Mouse (Mus musculus): ENCODE data around the gene Spcs3. TPM values are rescaled to one million over a fixed set of nuclear protein-coding genes. Genes with fewer than 3 reads are reported as not detected.

Spcs3 gene
- 62.5 and 71.8 TPM in 2 replicates for polyA plus RNA-seq (2015; fragmentation: Nextera tagmentation; extraction: Ambion mirVana)

- Histone ChIP-seq H3K4me3 (replicated peaks; ENCODE audit: low read length) (peak within 1 kb of the TSS; percentile 96), H3K9me3 (ENCODE audit: control insufficient read depth, low read length) (no peaks in the 10 kb centered on the region), H3K4me2 (ENCODE audit: low read length) (peak within 1 kb of the TSS; percentile 76), H3K9ac (replicated peaks; ENCODE audit: low read depth, low read length) (peak within 1 kb of the TSS; percentile 95), H3K4me1 (replicated peaks; ENCODE audit: control insufficient read depth, insufficient read depth, low read length) (peaks cover 19% of the 10 kb centered on the region), H3K36me3 (ENCODE audit: control insufficient read depth, insufficient read depth) (no peaks in the 10 kb centered on the region), H3K27me3 (replicated peaks; ENCODE audit: control insufficient read depth, insufficient read depth, low read length) (no peaks in the 10 kb centered on the region), H3K27ac (ENCODE audit: low read length) (peak within 1 kb of the TSS; percentile 85)
- WGBS, result under 1% methylated on average over 78 of the region's 89 CpGs
- ATAC-seq, result peak; percentile 95
Measured at GRCm38 (mm10) chr8:54529382-54530296, at the start of gene Spcs3, which contains the start of gene Asb5. Spcs3 (minus strand) TSS chr8:54529998. Asb5 (plus strand) TSS chr8:54529580.

- WGBS, result 76% methylated on average over 15 of the region's 15 CpGs
- Histone ChIP-seq H3K4me1 (replicated peaks; ENCODE audit: control insufficient read depth, insufficient read depth, low read length) (no peaks in the 10 kb centered on the region), H3K9me3 (ENCODE audit: control insufficient read depth, low read length) (no peaks in the 10 kb centered on the region), H3K4me3 (replicated peaks; ENCODE audit: low read length) (no peak overlapping the region), H3K9ac (replicated peaks; ENCODE audit: low read depth, low read length) (no peak overlapping the region), H3K27ac (ENCODE audit: low read length) (no peak overlapping the region), H3K27me3 (replicated peaks; ENCODE audit: control insufficient read depth, insufficient read depth, low read length) (no peaks in the 10 kb centered on the region), H3K4me2 (ENCODE audit: low read length) (no peak overlapping the region), H3K36me3 (ENCODE audit: control insufficient read depth, insufficient read depth) (no peaks in the 10 kb centered on the region)
- no peak for ATAC-seq
Measured at GRCm38 (mm10) chr8:54570618-54571609, 41.1 kb upstream of the Spcs3 start.

GRCm38 (mm10) chr8:54567168-54567567 lies 37.4 kb upstream of the Spcs3 start:
- 40% methylated on average over 2 of the region's 2 CpGs for WGBS
- H3K4me3 ChIP-seq (replicated peaks; ENCODE audit: low read length), result no peak overlapping the region
- peak; percentile 45; the same call in 1 of the 2 replicates for ATAC-seq
- H3K4me2 ChIP-seq (ENCODE audit: low read length), result no peak overlapping the region
- no peaks in the 10 kb centered on the region for H3K4me1 ChIP-seq (replicated peaks; ENCODE audit: control insufficient read depth, insufficient read depth, low read length)
- H3K9me3 ChIP-seq (ENCODE audit: control insufficient read depth, low read length), result no peaks in the 10 kb centered on the region
- H3K27ac ChIP-seq (ENCODE audit: low read length), result no peak overlapping the region
- no peak overlapping the region for H3K9ac ChIP-seq (replicated peaks; ENCODE audit: low read depth, low read length)
- no peaks in the 10 kb centered on the region for H3K36me3 ChIP-seq (ENCODE audit: control insufficient read depth, insufficient read depth)
- no peaks in the 10 kb centered on the region for H3K27me3 ChIP-seq (replicated peaks; ENCODE audit: control insufficient read depth, insufficient read depth, low read length)

GRCm38 (mm10) chr8:54565603-54566260 lies 35.9 kb upstream of the Spcs3 start:
- Histone ChIP-seq H3K4me1 (replicated peaks; ENCODE audit: control insufficient read depth, insufficient read depth, low read length) (no peaks in the 10 kb centered on the region), H3K9ac (replicated peaks; ENCODE audit: low read depth, low read length) (no peak overlapping the region), H3K27ac (ENCODE audit: low read length) (no peak overlapping the region), H3K36me3 (ENCODE audit: control insufficient read depth, insufficient read depth) (no peaks in the 10 kb centered on the region), H3K4me3 (replicated peaks; ENCODE audit: low read length) (no peak overlapping the region), H3K4me2 (ENCODE audit: low read length) (no peak overlapping the region), H3K9me3 (ENCODE audit: control insufficient read depth, low read length) (no peaks in the 10 kb centered on the region), H3K27me3 (replicated peaks; ENCODE audit: control insufficient read depth, insufficient read depth, low read length) (no peaks in the 10 kb centered on the region)
- ATAC-seq, result no peak
- WGBS, result 88% methylated on average over 7 of the region's 7 CpGs

GRCm38 (mm10) chr8:54565181-54565580 lies 35.4 kb upstream of the Spcs3 start:
- no peak for ATAC-seq
- Histone ChIP-seq H3K9ac (replicated peaks; ENCODE audit: low read depth, low read length) (no peak overlapping the region), H3K4me1 (replicated peaks; ENCODE audit: control insufficient read depth, insufficient read depth, low read length) (no peaks in the 10 kb centered on the region), H3K27ac (ENCODE audit: low read length) (no peak overlapping the region), H3K36me3 (ENCODE audit: control insufficient read depth, insufficient read depth) (no peaks in the 10 kb centered on the region), H3K9me3 (ENCODE audit: control insufficient read depth, low read length) (no peaks in the 10 kb centered on the region), H3K4me2 (ENCODE audit: low read length) (no peak overlapping the region), H3K4me3 (replicated peaks; ENCODE audit: low read length) (no peak overlapping the region), H3K27me3 (replicated peaks; ENCODE audit: control insufficient read depth, insufficient read depth, low read length) (no peaks in the 10 kb centered on the region)
- 93% methylated on average over 1 of the region's 1 CpGs for WGBS

GRCm38 (mm10) chr8:54562137-54562536 lies 32.3 kb upstream of the Spcs3 start:
- WGBS, result 84% methylated on average over 4 of the region's 4 CpGs
- Histone ChIP-seq H3K27me3 (replicated peaks; ENCODE audit: control insufficient read depth, insufficient read depth, low read length) (no peaks in the 10 kb centered on the region), H3K36me3 (ENCODE audit: control insufficient read depth, insufficient read depth) (no peaks in the 10 kb centered on the region), H3K9me3 (ENCODE audit: control insufficient read depth, low read length) (no peaks in the 10 kb centered on the region), H3K9ac (replicated peaks; ENCODE audit: low read depth, low read length) (no peak overlapping the region), H3K4me3 (replicated peaks; ENCODE audit: low read length) (no peak overlapping the region), H3K4me2 (ENCODE audit: low read length) (no peak overlapping the region), H3K27ac (ENCODE audit: low read length) (no peak overlapping the region), H3K4me1 (replicated peaks; ENCODE audit: control insufficient read depth, insufficient read depth, low read length) (no peaks in the 10 kb centered on the region)
- no peak for ATAC-seq

GRCm38 (mm10) chr8:54554921-54555320 lies 25.1 kb upstream of the Spcs3 start:
- H3K36me3 ChIP-seq (ENCODE audit: control insufficient read depth, insufficient read depth), result no peaks in the 10 kb centered on the region
- no peak overlapping the region for H3K9ac ChIP-seq (replicated peaks; ENCODE audit: low read depth, low read length)
- H3K4me2 ChIP-seq (ENCODE audit: low read length), result no peak overlapping the region
- no peaks in the 10 kb centered on the region for H3K4me1 ChIP-seq (replicated peaks; ENCODE audit: control insufficient read depth, insufficient read depth, low read length)
- WGBS, result 88% methylated on average over 2 of the region's 2 CpGs
- no peaks in the 10 kb centered on the region for H3K9me3 ChIP-seq (ENCODE audit: control insufficient read depth, low read length)
- no peak for ATAC-seq
- no peaks in the 10 kb centered on the region for H3K27me3 ChIP-seq (replicated peaks; ENCODE audit: control insufficient read depth, insufficient read depth, low read length)
- no peak overlapping the region for H3K4me3 ChIP-seq (replicated peaks; ENCODE audit: low read length)
- no peak overlapping the region for H3K27ac ChIP-seq (ENCODE audit: low read length)

- no peak overlapping the region for H3K9ac ChIP-seq (replicated peaks; ENCODE audit: low read depth, low read length)
- no peak overlapping the region for H3K4me3 ChIP-seq (replicated peaks; ENCODE audit: low read length)
- no peak overlapping the region for H3K4me2 ChIP-seq (ENCODE audit: low read length)
- H3K9me3 ChIP-seq (ENCODE audit: control insufficient read depth, low read length), result no peaks in the 10 kb centered on the region
- H3K4me1 ChIP-seq (replicated peaks; ENCODE audit: control insufficient read depth, insufficient read depth, low read length), result no peaks in the 10 kb centered on the region
- H3K27me3 ChIP-seq (replicated peaks; ENCODE audit: control insufficient read depth, insufficient read depth, low read length), result no peaks in the 10 kb centered on the region
- 95% methylated on average over 12 of the region's 12 CpGs for WGBS
- ATAC-seq, result no peak
- no peak overlapping the region for H3K27ac ChIP-seq (ENCODE audit: low read length)
- H3K36me3 ChIP-seq (ENCODE audit: control insufficient read depth, insufficient read depth), result no peaks in the 10 kb centered on the region
Measured at GRCm38 (mm10) chr8:54550026-54550574, 20.3 kb upstream of the Spcs3 start.
